Mouse (Mus musculus) cerebellum, adult 8-10 months (tissue): ENCODE measurements around the gene Timm8b.
"Not testable (repeated sequence)": the region's sequence is repeated elsewhere in the genome, so short reads cannot be mapped to it uniquely, and the experiment has no call there.

Experiments
- DNase-seq: peaks from one replicate; pipeline ENCODE4 v3.0.0; 2022

The Timm8b gene

GRCm38 (mm10) chr9:50602055-50602845, 1.5 kb upstream of the Timm8b start:
- DNase-seq, result no peak

GRCm38 (mm10) chr9:50603998-50604324, 251 bp downstream of the Timm8b start:
- no peak for DNase-seq

- DNase-seq, result no peak
Measured at GRCm38 (mm10) chr9:50604338-50604737, 628 bp downstream of the Timm8b start.

- no peak for DNase-seq
Measured at GRCm38 (mm10) chr9:50612115-50612514, 8.4 kb downstream of the Timm8b start.

- no peak for DNase-seq
Measured at GRCm38 (mm10) chr9:50616161-50616560, 12.5 kb downstream of the Timm8b start.

GRCm38 (mm10) chr9:50616766-50617603, 13.3 kb downstream of the Timm8b start, which contains the start of the genes Pih1d2 and Nkapd1:
Gene Pih1d2, plus strand, starts transcription at chr9:50617321.
Gene Nkapd1, minus strand, starts transcription at chr9:50617464.
- peak; percentile 92 for DNase-seq

GRCm38 (mm10) chr9:50617794-50618330, 14.2 kb downstream of the Timm8b start:
- no peak for DNase-seq

- not testable (repeated sequence) for DNase-seq
Measured at GRCm38 (mm10) chr9:50630903-50631302, 27.2 kb downstream of the Timm8b start.

- no peak for DNase-seq
Measured at GRCm38 (mm10) chr9:50632016-50632688, 28.4 kb downstream of the Timm8b start.

- DNase-seq, result no peak
Measured at GRCm38 (mm10) chr9:50633059-50633458, 29.3 kb downstream of the Timm8b start.

GRCm38 (mm10) chr9:50634270-50634669, 30.6 kb downstream of the Timm8b start:
- DNase-seq, result no peak

- no peak for DNase-seq
Measured at GRCm38 (mm10) chr9:50646826-50647370, 43.2 kb downstream of the Timm8b start.

GRCm38 (mm10) chr9:50650503-50650902, 46.8 kb downstream of the Timm8b start:
- DNase-seq, result no peak
